Mouse (Mus musculus): ENCODE results near the gene Klhl18. TPM values are rescaled to one million over a fixed set of nuclear protein-coding genes. Genes with fewer than 3 reads are reported as not detected.
A peak's percentile ranks its signal among the peaks of the same experiment; 100 is the strongest.

Klhl18 gene
- polyA plus RNA-seq, 1 experiment from 2014 or later = 9.0 TPM

GRCm38 (mm10) chr9:110457926-110458325 is 18.6 kb downstream of the Klhl18 start:
- Histone ChIP-seq H3K27me3 (ENCODE audit: insufficient read depth, poor library complexity, severe bottlenecking) (no peaks in the 10 kb centered on the region), H3K27ac (no peak overlapping the region), H3K36me3 (peaks cover 10% of the 10 kb centered on the region), H3K4me3 (no peak overlapping the region), H3K9me3 (no peaks in the 10 kb centered on the region), H3K4me1 (peaks cover 20% of the 10 kb centered on the region)
- no peak for DNase-seq (ENCODE audit: low spot score)
- WGBS = 88% methylated on average over 3 of the region's 3 CpGs

GRCm38 (mm10) chr9:110452523-110452922 is 24.0 kb downstream of the Klhl18 start:
- no peak for DNase-seq (ENCODE audit: low spot score)
- H3K4me1 ChIP-seq = peaks cover 8% of the 10 kb centered on the region; the same call in 1 of the 2 replicates
- no peaks in the 10 kb centered on the region for H3K9me3 ChIP-seq
- no peak overlapping the region for H3K4me3 ChIP-seq
- 74% methylated on average over 3 of the region's 3 CpGs for WGBS
- no peaks in the 10 kb centered on the region for H3K27me3 ChIP-seq (ENCODE audit: insufficient read depth, poor library complexity, severe bottlenecking)
- peaks cover 21% of the 10 kb centered on the region for H3K36me3 ChIP-seq
- no peak overlapping the region for H3K27ac ChIP-seq

GRCm38 (mm10) chr9:110448857-110449617 is 27.5 kb downstream of the Klhl18 start:
- peaks cover 26% of the 10 kb centered on the region for H3K36me3 ChIP-seq
- WGBS = 35% methylated on average over 11 of the region's 11 CpGs
- no peak overlapping the region for H3K27ac ChIP-seq
- no peak overlapping the region for H3K4me3 ChIP-seq
- H3K9me3 ChIP-seq = no peaks in the 10 kb centered on the region
- no peaks in the 10 kb centered on the region for H3K27me3 ChIP-seq (ENCODE audit: insufficient read depth, poor library complexity, severe bottlenecking)
- peaks cover 4% of the 10 kb centered on the region; the same call in 1 of the 2 replicates for H3K4me1 ChIP-seq
- peak; percentile 88 for DNase-seq (ENCODE audit: low spot score)

- Histone ChIP-seq H3K27me3 (ENCODE audit: insufficient read depth, poor library complexity, severe bottlenecking) (no peaks in the 10 kb centered on the region), H3K4me3 (no peak overlapping the region), H3K4me1 (peaks cover 4% of the 10 kb centered on the region; the same call in 1 of the 2 replicates), H3K9me3 (no peaks in the 10 kb centered on the region), H3K27ac (no peak overlapping the region), H3K36me3 (peaks cover 30% of the 10 kb centered on the region)
- no peak for DNase-seq (ENCODE audit: low spot score)
- WGBS = 80% methylated on average over 15 of the region's 15 CpGs
These were observed 28.1 kb downstream of the Klhl18 start for GRCm38 (mm10) chr9:110448356-110448755.

- Histone ChIP-seq H3K27ac (no peak overlapping the region), H3K9me3 (no peaks in the 10 kb centered on the region), H3K4me1 (no peaks in the 10 kb centered on the region), H3K36me3 (peaks cover 50% of the 10 kb centered on the region), H3K4me3 (no peak overlapping the region), H3K27me3 (ENCODE audit: insufficient read depth, poor library complexity, severe bottlenecking) (no peaks in the 10 kb centered on the region)
- no peak for DNase-seq (ENCODE audit: low spot score)
- 89% methylated on average over 6 of the region's 6 CpGs for WGBS
These were observed 35.9 kb downstream of the Klhl18 start for GRCm38 (mm10) chr9:110440559-110440958.

- Histone ChIP-seq H3K36me3 (peaks cover 55% of the 10 kb centered on the region), H3K27ac (no peak overlapping the region), H3K9me3 (no peaks in the 10 kb centered on the region), H3K4me1 (no peaks in the 10 kb centered on the region), H3K27me3 (ENCODE audit: insufficient read depth, poor library complexity, severe bottlenecking) (no peaks in the 10 kb centered on the region), H3K4me3 (no peak overlapping the region)
- DNase-seq (ENCODE audit: low spot score) = no peak
- 49% methylated on average over 5 of the region's 5 CpGs for WGBS
These were observed 36.4 kb downstream of the Klhl18 start for GRCm38 (mm10) chr9:110440049-110440448.

- Histone ChIP-seq H3K27ac (no peak overlapping the region), H3K36me3 (peaks cover 55% of the 10 kb centered on the region)
These were observed 40.5 kb downstream of the Klhl18 start for GRCm38 (mm10) chr9:110436041-110436440.

GRCm38 (mm10) chr9:110433045-110433444 is 43.4 kb downstream of the Klhl18 start:
- WGBS = 91% methylated on average over 2 of the region's 2 CpGs
- Histone ChIP-seq H3K27me3 (ENCODE audit: insufficient read depth, poor library complexity, severe bottlenecking) (no peaks in the 10 kb centered on the region), H3K36me3 (peaks cover 66% of the 10 kb centered on the region)

More at GRCm38 (mm10) chr9:110436041-110436440, 40.5 kb downstream of the Klhl18 start:
- H3K4me1 ChIP-seq = no peaks in the 10 kb centered on the region
- DNase-seq (ENCODE audit: low spot score) = no peak
- H3K9me3 ChIP-seq = no peaks in the 10 kb centered on the region
- WGBS = 90% methylated on average over 11 of the region's 11 CpGs
- no peaks in the 10 kb centered on the region for H3K27me3 ChIP-seq (ENCODE audit: insufficient read depth, poor library complexity, severe bottlenecking)
- no peak overlapping the region for H3K4me3 ChIP-seq

GRCm38 (mm10) chr9:110431241-110431640 is 45.3 kb downstream of the Klhl18 start:
- Histone ChIP-seq H3K4me1 (no peaks in the 10 kb centered on the region), H3K4me3 (no peak overlapping the region), H3K36me3 (peaks cover 65% of the 10 kb centered on the region), H3K27ac (no peak overlapping the region), H3K9me3 (no peaks in the 10 kb centered on the region), H3K27me3 (ENCODE audit: insufficient read depth, poor library complexity, severe bottlenecking) (no peaks in the 10 kb centered on the region)
- DNase-seq (ENCODE audit: low spot score) = no peak
- WGBS = 66% methylated on average over 8 of the region's 8 CpGs

More at GRCm38 (mm10) chr9:110433045-110433444, 43.4 kb downstream of the Klhl18 start:
- Histone ChIP-seq H3K27ac (no peak overlapping the region), H3K4me1 (no peaks in the 10 kb centered on the region), H3K4me3 (no peak overlapping the region), H3K9me3 (no peaks in the 10 kb centered on the region)
- DNase-seq (ENCODE audit: low spot score) = no peak

- Histone ChIP-seq H3K27me3 (ENCODE audit: insufficient read depth, poor library complexity, severe bottlenecking) (no peaks in the 10 kb centered on the region), H3K27ac (no peak within 1 kb of the TSS), H3K4me1 (no peaks in the 10 kb centered on the region), H3K4me3 (no peak within 1 kb of the TSS), H3K36me3 (no peaks in the 10 kb centered on the region), H3K9me3 (no peaks in the 10 kb centered on the region)
- WGBS = 87% methylated on average over 12 of the region's 12 CpGs
- no peak for DNase-seq (ENCODE audit: low spot score)
These were observed 56.9 kb downstream of the Klhl18 start, which contains the start of gene Ngp for GRCm38 (mm10) chr9:110419511-110420112. Gene Ngp (plus strand): TSS chr9:110419747.

- H3K36me3 ChIP-seq = no peaks in the 10 kb centered on the region
- no peak for DNase-seq (ENCODE audit: low spot score)
- H3K9me3 ChIP-seq = no peaks in the 10 kb centered on the region
- no peak overlapping the region for H3K4me3 ChIP-seq
- 51% methylated on average over 9 of the region's 9 CpGs for WGBS
- H3K4me1 ChIP-seq = peaks cover 13% of the 10 kb centered on the region; the same call in 1 of the 2 replicates
- H3K27ac ChIP-seq = no peak overlapping the region
- H3K27me3 ChIP-seq (ENCODE audit: insufficient read depth, poor library complexity, severe bottlenecking) = 0 out of 2 replicates have a peak, but pooled peaks cover 2% of the 10 kb centered on the region
These were observed 62.7 kb downstream of the Klhl18 start for GRCm38 (mm10) chr9:110413785-110414184.

GRCm38 (mm10) chr9:110412926-110413325 is 63.6 kb downstream of the Klhl18 start:
- Histone ChIP-seq H3K4me1 (peaks cover 17% of the 10 kb centered on the region), H3K27me3 (ENCODE audit: insufficient read depth, poor library complexity, severe bottlenecking) (0 out of 2 replicates have a peak, but pooled peaks cover 2% of the 10 kb centered on the region), H3K27ac (no peak overlapping the region), H3K4me3 (no peak overlapping the region), H3K9me3 (no peaks in the 10 kb centered on the region), H3K36me3 (no peaks in the 10 kb centered on the region)
- no peak for DNase-seq (ENCODE audit: low spot score)
- WGBS = 81% methylated on average over 7 of the region's 7 CpGs
